Mouse (Mus musculus) C2C12 (cell line): ENCODE results near the gene Capn1. TPM values are rescaled to one million over a fixed set of nuclear protein-coding genes. Genes with fewer than 3 reads are reported as not detected.
A peak's percentile ranks its signal among the peaks of the same experiment; 100 is the strongest.

ENCODE experiments used
- H3K27me3 ChIP-seq: one replicate; pipeline ENCODE4 v1.6.1; 2011; ENCODE audit not compliant: control insufficient read depth, insufficient read depth, insufficient read length
- H3K36me3 ChIP-seq: one replicate; pipeline ENCODE4 v1.6.1; 2011; ENCODE audit not compliant: control insufficient read depth, insufficient read depth
- H3K4me3 ChIP-seq: one replicate; pipeline ENCODE4 v1.5.1; 2011; ENCODE audit warnings: mild to moderate bottlenecking, control low read depth; ENCODE audit not compliant: poor library complexity, insufficient read depth, severe bottlenecking
- H3K79me2 ChIP-seq: one replicate; pipeline ENCODE4 v1.6.1; 2011; ENCODE audit not compliant: control insufficient read depth, insufficient read depth
- H3K79me3 ChIP-seq: one replicate; pipeline ENCODE4 v1.6.1; 2011; ENCODE audit warnings: low read depth, control low read depth
- H3ac ChIP-seq: one replicate; pipeline ENCODE3; 2011; ENCODE audit warnings: low read depth; ENCODE audit not compliant: control insufficient read depth, insufficient read length
- CEBPB ChIP-seq: IDR thresholded peaks from one replicate; pipeline ENCODE4 v1.6.1; 2011; ENCODE audit warnings: low read depth, mild to moderate bottlenecking, control low read depth, moderate library complexity
- CTCF ChIP-seq: IDR thresholded peaks from one replicate; pipeline ENCODE4 v1.5.1; 2011; ENCODE audit not compliant: control insufficient read depth, insufficient read depth, insufficient read length
- FOSL1 ChIP-seq: IDR thresholded peaks from one replicate; pipeline ENCODE4 v1.8.0; 2011; ENCODE audit warnings: mild to moderate bottlenecking, low read length; ENCODE audit not compliant: poor library complexity, insufficient read depth, severe bottlenecking
- MAX ChIP-seq: IDR thresholded peaks from one replicate; pipeline ENCODE4 v1.6.1; 2011; ENCODE audit warnings: mild to moderate bottlenecking, control low read depth
- MYOD1 ChIP-seq: IDR thresholded peaks from one replicate; pipeline ENCODE4 v1.6.1; 2011; ENCODE audit warnings: low read depth; ENCODE audit not compliant: control insufficient read depth, insufficient read length
- MYOG ChIP-seq: IDR thresholded peaks from one replicate; pipeline ENCODE4 v1.6.1; 2011; ENCODE audit not compliant: control insufficient read depth, insufficient read length; ENCODE audit errors: extremely low read depth
- USF1 ChIP-seq: IDR thresholded peaks from one replicate; pipeline ENCODE4 v1.6.1; 2011; ENCODE audit warnings: low read depth, mild to moderate bottlenecking, control low read depth, moderate library complexity
- polyA plus RNA-seq: library from polyadenylated mRNA; unstranded; fragments of >200 nt; fragmentation: generic; extraction: Trizol; gene quantifications from one replicate; pipeline ENCODE4 v1.2.1, GENCODE M21; 2012; ENCODE audit warnings: missing spikeins

Gene Capn1
- polyA plus RNA-seq, 1 experiment: 36.9 TPM

- no peaks in the 10 kb centered on the region for H3K79me3 ChIP-seq
- H3K27me3 ChIP-seq: no peaks in the 10 kb centered on the region
- no peak for TF ChIP-seq MYOG
- TF ChIP-seq MYOD1: no peak
- TF ChIP-seq FOSL1: no peak
- TF ChIP-seq USF1: no peak
- no peak for TF ChIP-seq CTCF
- TF ChIP-seq MAX: no peak
- no peak overlapping the region for H3ac ChIP-seq
- H3K4me3 ChIP-seq: no peak overlapping the region
- no peaks in the 10 kb centered on the region for H3K79me2 ChIP-seq
- peaks cover 69% of the 10 kb centered on the region for H3K36me3 ChIP-seq
Observed at GRCm38 (mm10) chr19:5953201-5953770, 62.4 kb downstream of the Capn1 start.

- no peak overlapping the region for H3ac ChIP-seq
- H3K36me3 ChIP-seq: peaks cover 76% of the 10 kb centered on the region
- TF ChIP-seq USF1 (no peak), MYOG (no peak), CTCF (no peak), MAX (no peak), FOSL1 (no peak), CEBPB (no peak)
- H3K79me3 ChIP-seq: no peaks in the 10 kb centered on the region
- no peaks in the 10 kb centered on the region for H3K27me3 ChIP-seq
- H3K4me3 ChIP-seq: no peak overlapping the region
- H3K79me2 ChIP-seq: no peaks in the 10 kb centered on the region
Observed at GRCm38 (mm10) chr19:5952071-5952691, 63.5 kb downstream of the Capn1 start.

- no peak overlapping the region for H3K4me3 ChIP-seq
- TF ChIP-seq MAX: no peak
- no peak for TF ChIP-seq CEBPB
- TF ChIP-seq USF1: no peak
- no peak for TF ChIP-seq MYOD1
- TF ChIP-seq CTCF: no peak
- TF ChIP-seq MYOG: no peak
- no peak for TF ChIP-seq FOSL1
- no peaks in the 10 kb centered on the region for H3K79me3 ChIP-seq
- H3K36me3 ChIP-seq: peaks cover 80% of the 10 kb centered on the region
- no peak overlapping the region for H3ac ChIP-seq
- no peaks in the 10 kb centered on the region for H3K79me2 ChIP-seq
- H3K27me3 ChIP-seq: no peaks in the 10 kb centered on the region
Observed at GRCm38 (mm10) chr19:5951631-5952030, 64.1 kb downstream of the Capn1 start.

- TF ChIP-seq FOSL1: no peak
- TF ChIP-seq MAX: no peak
- TF ChIP-seq MYOG: no peak
- TF ChIP-seq USF1: no peak
- TF ChIP-seq CEBPB: no peak
- TF ChIP-seq CTCF: no peak
- TF ChIP-seq MYOD1: no peak
- Histone ChIP-seq H3K27me3 (no peaks in the 10 kb centered on the region), H3K36me3 (peaks cover 73% of the 10 kb centered on the region), H3K79me2 (no peaks in the 10 kb centered on the region), H3ac (no peak overlapping the region), H3K4me3 (no peak overlapping the region), H3K79me3 (no peaks in the 10 kb centered on the region)
Observed at GRCm38 (mm10) chr19:5950218-5950617, 65.5 kb downstream of the Capn1 start.

GRCm38 (mm10) chr19:5945891-5946290, 69.8 kb downstream of the Capn1 start:
- H3K27me3 ChIP-seq: no peaks in the 10 kb centered on the region
- H3K79me2 ChIP-seq: no peaks in the 10 kb centered on the region
- TF ChIP-seq FOSL1 (no peak), CTCF (no peak), CEBPB (no peak), MYOD1 (no peak), MYOG (no peak)
- no peaks in the 10 kb centered on the region for H3K79me3 ChIP-seq
- no peak overlapping the region for H3ac ChIP-seq
- H3K4me3 ChIP-seq: no peak overlapping the region
- H3K36me3 ChIP-seq: peaks cover 72% of the 10 kb centered on the region

GRCm38 (mm10) chr19:5945027-5945426, 70.7 kb downstream of the Capn1 start:
- Histone ChIP-seq H3K79me3 (no peaks in the 10 kb centered on the region), H3K27me3 (no peaks in the 10 kb centered on the region), H3K36me3 (peaks cover 63% of the 10 kb centered on the region), H3K4me3 (no peak overlapping the region), H3ac (no peak overlapping the region), H3K79me2 (no peaks in the 10 kb centered on the region)
- peak; percentile 9 for TF ChIP-seq FOSL1
- TF ChIP-seq CEBPB: peak; percentile 97
- peak; percentile 66 for TF ChIP-seq MAX
- no peak for TF ChIP-seq USF1
- TF ChIP-seq MYOD1: no peak
- TF ChIP-seq CTCF: no peak
- TF ChIP-seq MYOG: no peak
